Mouse (Mus musculus) intestine, embryonic 15.5 days (tissue): ENCODE data around the gene Fign. TPM values are rescaled to one million over a fixed set of nuclear protein-coding genes. Genes with fewer than 3 reads are reported as not detected.

Source experiments
- ATAC-seq: fragments of 200-750 bp; cut with Nextera tagmentation; 2 replicates; pipeline ENCODE4 v1.8.0; 2017; ENCODE audit warnings: moderate TSS enrichment, moderate library complexity
- H3K27ac ChIP-seq: fragments of 300-500 bp; sonication (generic); 2 replicates; pipeline ENCODE4 v1.5.1; 2015; ENCODE audit warnings: mild to moderate bottlenecking, inconsistent platforms
- H3K27me3 ChIP-seq: fragments of 300-500 bp; sonication (generic); replicated peaks from 2 replicates; pipeline ENCODE4 v1.6.1; 2015; ENCODE audit warnings: inconsistent platforms
- H3K36me3 ChIP-seq: fragments of 300-500 bp; sonication (generic); 2 replicates; pipeline ENCODE4 v1.6.1; 2015; ENCODE audit warnings: inconsistent platforms
- H3K4me1 ChIP-seq: fragments of 300-500 bp; sonication (generic); replicated peaks from 2 replicates; pipeline ENCODE4 v1.6.1; 2015; ENCODE audit warnings: inconsistent platforms
- H3K4me2 ChIP-seq: fragments of 300-500 bp; sonication (generic); replicated peaks from 2 replicates; pipeline ENCODE4 v1.6.1; 2015; ENCODE audit warnings: mild to moderate bottlenecking, inconsistent platforms
- H3K4me3 ChIP-seq: fragments of 300-500 bp; sonication (generic); replicated peaks from 2 replicates; pipeline ENCODE4 v1.5.1; 2015; ENCODE audit warnings: inconsistent platforms
- H3K9ac ChIP-seq: fragments of 300-500 bp; sonication (generic); 2 replicates; pipeline ENCODE4 v1.6.1; 2015; ENCODE audit warnings: inconsistent platforms
- H3K9me3 ChIP-seq: fragments of 300-500 bp; sonication (generic); 2 replicates; pipeline ENCODE4 v1.6.1; 2016; ENCODE audit warnings: inconsistent platforms
- WGBS: fragments of 180-500 bp; shearing (Covaris S2); methylation state at CpG from one replicate; pipeline ENCODE4 v1.1.7; 2015; 5-methylcytosine and 5-hydroxymethylcytosine counted together
- polyA plus RNA-seq: library from polyadenylated mRNA; unstranded; fragments of >200 nt; fragmentation: Nextera tagmentation; extraction: Ambion mirVana; gene quantifications from 2 replicates; pipeline ENCODE4 v1.2.1, GENCODE M21; 2015

The Fign gene
- 2.2 and 2.6 TPM in 2 replicates for polyA plus RNA-seq

GRCm38 (mm10) chr2:64097937-64098617 is at the start of gene Fign:
Gene Fign, minus strand, starts transcription at chr2:64098038.
- Histone ChIP-seq H3K9ac (peak within 1 kb of the TSS; percentile 66), H3K27ac (peak within 1 kb of the TSS; percentile 93), H3K4me2 (peak within 1 kb of the TSS; percentile 83), H3K4me1 (0 out of 2 replicates have a peak, but pooled peaks cover 7% of the 10 kb centered on the region), H3K27me3 (no peaks in the 10 kb centered on the region), H3K9me3 (no peaks in the 10 kb centered on the region), H3K4me3 (peak within 1 kb of the TSS; percentile 65), H3K36me3 (no peaks in the 10 kb centered on the region)
- under 1% methylated on average over 73 of the region's 85 CpGs for whole genome bisulfite sequencing
- peak; percentile 93 for ATAC-seq

GRCm38 (mm10) chr2:64133597-64133996 is 35.8 kb upstream of the Fign start:
- H3K27ac ChIP-seq: no peak overlapping the region
- H3K4me3 ChIP-seq: no peak overlapping the region
- no peaks in the 10 kb centered on the region for H3K27me3 ChIP-seq
- WGBS: 38% methylated on average over 4 of the region's 4 CpGs
- no peak overlapping the region for H3K4me2 ChIP-seq
- ATAC-seq: peak; percentile 74
- H3K4me1 ChIP-seq: no peaks in the 10 kb centered on the region
- H3K9me3 ChIP-seq: no peaks in the 10 kb centered on the region
- H3K9ac ChIP-seq: no peak overlapping the region
- H3K36me3 ChIP-seq: no peaks in the 10 kb centered on the region

- WGBS: 87% methylated on average over 5 of the region's 5 CpGs
- no peaks in the 10 kb centered on the region for H3K9me3 ChIP-seq
These were observed 22.7 kb upstream of the Fign start for GRCm38 (mm10) chr2:64120495-64120894.

GRCm38 (mm10) chr2:64116613-64117012 is 18.8 kb upstream of the Fign start:
- 71% methylated on average over 7 of the region's 7 CpGs for WGBS
- Histone ChIP-seq H3K4me2 (no peak overlapping the region), H3K4me1 (no peaks in the 10 kb centered on the region), H3K27me3 (no peaks in the 10 kb centered on the region), H3K27ac (no peak overlapping the region), H3K4me3 (no peak overlapping the region), H3K9ac (no peak overlapping the region), H3K36me3 (no peaks in the 10 kb centered on the region), H3K9me3 (no peaks in the 10 kb centered on the region)
- ATAC-seq: no peak

More at GRCm38 (mm10) chr2:64120495-64120894, 22.7 kb upstream of the Fign start:
- Histone ChIP-seq H3K27ac (no peak overlapping the region), H3K4me2 (no peak overlapping the region), H3K27me3 (no peaks in the 10 kb centered on the region), H3K4me3 (no peak overlapping the region), H3K36me3 (no peaks in the 10 kb centered on the region), H3K9ac (no peak overlapping the region), H3K4me1 (no peaks in the 10 kb centered on the region)
- no peak for ATAC-seq

- H3K9me3 ChIP-seq: no peaks in the 10 kb centered on the region
- H3K36me3 ChIP-seq: no peaks in the 10 kb centered on the region
- WGBS: 91% methylated on average over 3 of the region's 3 CpGs
- H3K4me2 ChIP-seq: no peak overlapping the region
- H3K27me3 ChIP-seq: no peaks in the 10 kb centered on the region
- H3K9ac ChIP-seq: no peak overlapping the region
- H3K4me3 ChIP-seq: no peak overlapping the region
- H3K27ac ChIP-seq: no peak overlapping the region
- no peaks in the 10 kb centered on the region for H3K4me1 ChIP-seq
- no peak for ATAC-seq
These were observed 13.3 kb upstream of the Fign start for GRCm38 (mm10) chr2:64111133-64111532.

GRCm38 (mm10) chr2:64109860-64110259 is 12.0 kb upstream of the Fign start:
- no peaks in the 10 kb centered on the region for H3K36me3 ChIP-seq
- no peak overlapping the region for H3K4me3 ChIP-seq
- H3K9me3 ChIP-seq: no peaks in the 10 kb centered on the region
- 86% methylated on average over 4 of the region's 4 CpGs for WGBS
- H3K9ac ChIP-seq: no peak overlapping the region
- no peak overlapping the region for H3K4me2 ChIP-seq
- H3K27me3 ChIP-seq: no peaks in the 10 kb centered on the region
- no peak overlapping the region for H3K27ac ChIP-seq
- no peak for ATAC-seq
- no peaks in the 10 kb centered on the region for H3K4me1 ChIP-seq

- Histone ChIP-seq H3K27me3 (no peaks in the 10 kb centered on the region), H3K36me3 (no peaks in the 10 kb centered on the region), H3K27ac (no peak overlapping the region), H3K9me3 (no peaks in the 10 kb centered on the region), H3K4me3 (no peak overlapping the region), H3K4me1 (no peaks in the 10 kb centered on the region), H3K9ac (no peak overlapping the region), H3K4me2 (no peak overlapping the region)
- no peak for ATAC-seq
- WGBS: 83% methylated on average over 8 of the region's 8 CpGs
These were observed 10.2 kb upstream of the Fign start for GRCm38 (mm10) chr2:64108040-64108439.

- WGBS: 6% methylated on average over 21 of the region's 21 CpGs
These were observed 931 bp upstream of the Fign start for GRCm38 (mm10) chr2:64098618-64099320.

GRCm38 (mm10) chr2:64096721-64097411 is 972 bp downstream of the Fign start:
- Histone ChIP-seq H3K9ac (0 out of 2 replicates have a peak overlapping the region, but pooled peaks have one; percentile 15), H3K4me3 (peak overlapping the region; percentile 65), H3K4me2 (peak overlapping the region; percentile 83), H3K4me1 (0 out of 2 replicates have a peak, but pooled peaks cover 7% of the 10 kb centered on the region), H3K36me3 (no peaks in the 10 kb centered on the region), H3K9me3 (no peaks in the 10 kb centered on the region), H3K27me3 (no peaks in the 10 kb centered on the region), H3K27ac (peak overlapping the region; percentile 1; the same call in 1 of the 2 replicates)
- ATAC-seq: no peak
- WGBS: 1% methylated on average over 12 of the region's 12 CpGs

More at GRCm38 (mm10) chr2:64098618-64099320, 931 bp upstream of the Fign start:
- ATAC-seq: peak; percentile 84
- Histone ChIP-seq H3K9me3 (no peaks in the 10 kb centered on the region), H3K4me2 (peak overlapping the region; percentile 83), H3K27me3 (no peaks in the 10 kb centered on the region), H3K27ac (peak overlapping the region; percentile 93), H3K4me1 (0 out of 2 replicates have a peak, but pooled peaks cover 7% of the 10 kb centered on the region), H3K36me3 (no peaks in the 10 kb centered on the region), H3K4me3 (peak overlapping the region; percentile 65), H3K9ac (peak overlapping the region; percentile 66)

GRCm38 (mm10) chr2:64096176-64096575 is 1.7 kb downstream of the Fign start:
- Histone ChIP-seq H3K27ac (no peak overlapping the region), H3K4me2 (peak overlapping the region; percentile 83; the same call in 1 of the 2 replicates), H3K4me1 (0 out of 2 replicates have a peak, but pooled peaks cover 7% of the 10 kb centered on the region), H3K27me3 (no peaks in the 10 kb centered on the region), H3K36me3 (no peaks in the 10 kb centered on the region), H3K9ac (no peak overlapping the region), H3K4me3 (0 out of 2 replicates have a peak overlapping the region, but pooled peaks have one; percentile 3), H3K9me3 (no peaks in the 10 kb centered on the region)
- 38% methylated on average over 5 of the region's 5 CpGs for WGBS
- ATAC-seq: no peak

- H3K4me2 ChIP-seq: peak overlapping the region; percentile 44
- no peaks in the 10 kb centered on the region for H3K27me3 ChIP-seq
- no peak overlapping the region for H3K27ac ChIP-seq
- H3K4me3 ChIP-seq: peak overlapping the region; percentile 9; the same call in 1 of the 2 replicates
- ATAC-seq: no peak
- 39% methylated on average over 5 of the region's 5 CpGs for WGBS
- H3K9me3 ChIP-seq: no peaks in the 10 kb centered on the region
- 0 out of 2 replicates have a peak, but pooled peaks cover 7% of the 10 kb centered on the region for H3K4me1 ChIP-seq
- no peak overlapping the region for H3K9ac ChIP-seq
- H3K36me3 ChIP-seq: no peaks in the 10 kb centered on the region
These were observed 2.3 kb downstream of the Fign start for GRCm38 (mm10) chr2:64095561-64095960.

- Histone ChIP-seq H3K9ac (no peak overlapping the region), H3K4me3 (no peak overlapping the region)
- 68% methylated on average over 6 of the region's 6 CpGs for WGBS
These were observed 4.8 kb downstream of the Fign start for GRCm38 (mm10) chr2:64093087-64093486.

More at GRCm38 (mm10) chr2:64093087-64093486, 4.8 kb downstream of the Fign start:
- ATAC-seq: no peak
- Histone ChIP-seq H3K4me2 (no peak overlapping the region), H3K9me3 (no peaks in the 10 kb centered on the region), H3K27me3 (no peaks in the 10 kb centered on the region), H3K27ac (no peak overlapping the region), H3K4me1 (0 out of 2 replicates have a peak, but pooled peaks cover 2% of the 10 kb centered on the region), H3K36me3 (no peaks in the 10 kb centered on the region)
